Mouse (Mus musculus) myocyte (in vitro differentiated cells): ENCODE results near the gene Ube2l6.

Experiments used
- E2F4 ChIP-seq: IDR thresholded peaks from one replicate; pipeline ENCODE4 v1.6.1; 2011; ENCODE audit warnings: mild to moderate bottlenecking, control low read depth, moderate library complexity; ENCODE audit not compliant: insufficient read depth
- MAX ChIP-seq: IDR thresholded peaks from one replicate; pipeline ENCODE4 v1.6.1; 2011; ENCODE audit warnings: low read depth, mild to moderate bottlenecking, control low read depth
- POLR2A ChIP-seq: IDR thresholded peaks from one replicate; pipeline ENCODE4 v1.6.1; 2011; ENCODE audit warnings: low read depth, mild to moderate bottlenecking, control low read depth, moderate library complexity; ENCODE audit not compliant: insufficient read length

GRCm38 (mm10) chr2:84858551-84858950, 59.9 kb downstream of the Ube2l6 start:
- TF ChIP-seq POLR2A: no peak
- TF ChIP-seq MAX: no peak
- no peak for TF ChIP-seq E2F4
